Mouse (Mus musculus): ENCODE measurements at regions not wholly inside any gene's neighbourhood (a gene's known extent, or its start where the extent isn't known, plus 50 kb on each side); places are given as distances from the start of the nearest gene placed in this dataset.

GRCm38 (mm10) chr1:63977956-63978355, 144.1 kb downstream of the Klf7 start:
- Histone ChIP-seq H3K9me3 (ENCODE audit: control insufficient read depth, insufficient read depth, low read depth, low read length) (no peaks in the 10 kb centered on the region), H3K36me3 (ENCODE audit: control insufficient read depth, insufficient read depth, low read length, poor library complexity, severe bottlenecking) (no peaks in the 10 kb centered on the region), H3K4me1 (ENCODE audit: control insufficient read depth in 2 of 2, insufficient read depth in 2 of 2, low read length in 2 of 2, poor library complexity in 1 of 2) (no peaks in the 10 kb centered on the region), H3K4me3 (ENCODE audit: insufficient read depth in 1 of 2, low read depth in 1 of 2, low read length in 2 of 2, poor library complexity in 1 of 2, severe bottlenecking in 1 of 2) (no peak overlapping the region), H3K27ac (ENCODE audit: insufficient read depth, low read depth, low read length, poor library complexity, severe bottlenecking) (no peak overlapping the region), H3K9ac (ENCODE audit: insufficient read depth, low read depth, low read length, poor library complexity, severe bottlenecking) (no peak overlapping the region)
- in situ Hi-C loops (cut with MboI; ENCODE audit: low sequenced_read_pairs in 2 of 2, unreplicated experiment in 2 of 2) = no loop called here
- TF ChIP-seq ZNF384 (IDR thresholded peaks at IDR 0.05; ENCODE audit: low read depth, low read length) (no peak), HCFC1 (IDR thresholded peaks at IDR 0.05; ENCODE audit: borderline replicate concordance, insufficient read depth, low read length) (no peak), ZC3H11A (IDR thresholded peaks at IDR 0.05; ENCODE audit: borderline replicate concordance, low read depth, low read length) (no peak), CHD2 (IDR thresholded peaks at IDR 0.05; ENCODE audit: low read depth, low read length) (no peak)
- no peak for DNase-seq (ENCODE audit: low read depth, low spot score)

- TF ChIP-seq ZNF384 (IDR thresholded peaks at IDR 0.05; ENCODE audit: low read depth, low read length) (no peak), ZC3H11A (IDR thresholded peaks at IDR 0.05; ENCODE audit: borderline replicate concordance, low read depth, low read length) (no peak), MAFK (IDR thresholded peaks at IDR 0.05; ENCODE audit: insufficient read depth, low read depth, low read length) (no peak), CHD2 (IDR thresholded peaks at IDR 0.05; ENCODE audit: low read depth, low read length) (no peak)
- Histone ChIP-seq H3K36me3 (ENCODE audit: control insufficient read depth, insufficient read depth, low read length, poor library complexity, severe bottlenecking) (no peaks in the 10 kb centered on the region), H3K9me3 (ENCODE audit: control insufficient read depth, insufficient read depth, low read depth, low read length) (no peaks in the 10 kb centered on the region), H3K9ac (ENCODE audit: insufficient read depth, low read depth, low read length, poor library complexity, severe bottlenecking) (no peak overlapping the region), H3K4me3 (ENCODE audit: insufficient read depth in 1 of 2, low read depth in 1 of 2, low read length in 2 of 2, poor library complexity in 1 of 2, severe bottlenecking in 1 of 2) (no peak overlapping the region), H3K4me1 (ENCODE audit: control insufficient read depth in 2 of 2, insufficient read depth in 2 of 2, low read length in 2 of 2, poor library complexity in 1 of 2) (no peaks in the 10 kb centered on the region), H3K27ac (ENCODE audit: insufficient read depth, low read depth, low read length, poor library complexity, severe bottlenecking) (no peak overlapping the region)
- in situ Hi-C loops (cut with MboI; ENCODE audit: low sequenced_read_pairs in 2 of 2, unreplicated experiment in 2 of 2) = no loop called here
- no peak for DNase-seq (ENCODE audit: low read depth, low spot score)
These were observed 144.7 kb downstream of the Klf7 start for GRCm38 (mm10) chr1:63977302-63977888.

GRCm38 (mm10) chr1:63976862-63977261, 145.2 kb downstream of the Klf7 start:
- Histone ChIP-seq H3K4me3 (ENCODE audit: insufficient read depth in 1 of 2, low read depth in 1 of 2, low read length in 2 of 2, poor library complexity in 1 of 2, severe bottlenecking in 1 of 2) (no peak overlapping the region), H3K9me3 (ENCODE audit: control insufficient read depth, insufficient read depth, low read depth, low read length) (no peaks in the 10 kb centered on the region), H3K36me3 (ENCODE audit: control insufficient read depth, insufficient read depth, low read length, poor library complexity, severe bottlenecking) (no peaks in the 10 kb centered on the region), H3K4me1 (ENCODE audit: control insufficient read depth in 2 of 2, insufficient read depth in 2 of 2, low read length in 2 of 2, poor library complexity in 1 of 2) (no peaks in the 10 kb centered on the region), H3K9ac (ENCODE audit: insufficient read depth, low read depth, low read length, poor library complexity, severe bottlenecking) (no peak overlapping the region), H3K27ac (ENCODE audit: insufficient read depth, low read depth, low read length, poor library complexity, severe bottlenecking) (no peak overlapping the region)
- in situ Hi-C loops (cut with MboI; ENCODE audit: low sequenced_read_pairs in 2 of 2, unreplicated experiment in 2 of 2) = no loop called here
- TF ChIP-seq MAFK (IDR thresholded peaks at IDR 0.05; ENCODE audit: insufficient read depth, low read depth, low read length) (no peak), CHD2 (IDR thresholded peaks at IDR 0.05; ENCODE audit: low read depth, low read length) (no peak), ZNF384 (IDR thresholded peaks at IDR 0.05; ENCODE audit: low read depth, low read length) (no peak), HCFC1 (IDR thresholded peaks at IDR 0.05; ENCODE audit: borderline replicate concordance, insufficient read depth, low read length) (no peak), ZC3H11A (IDR thresholded peaks at IDR 0.05; ENCODE audit: borderline replicate concordance, low read depth, low read length) (no peak)
- no peak for DNase-seq (ENCODE audit: low read depth, low spot score)

- no peaks in the 10 kb centered on the region for H3K4me1 ChIP-seq (ENCODE audit: control insufficient read depth in 2 of 2, insufficient read depth in 2 of 2, low read length in 2 of 2, poor library complexity in 1 of 2)
- TF ChIP-seq HCFC1 (IDR thresholded peaks at IDR 0.05; ENCODE audit: borderline replicate concordance, insufficient read depth, low read length) = no peak
- TF ChIP-seq ZC3H11A (IDR thresholded peaks at IDR 0.05; ENCODE audit: borderline replicate concordance, low read depth, low read length) = no peak
- TF ChIP-seq ZNF384 (IDR thresholded peaks at IDR 0.05; ENCODE audit: low read depth, low read length) = no peak
- no peak for TF ChIP-seq CHD2 (IDR thresholded peaks at IDR 0.05; ENCODE audit: low read depth, low read length)
- TF ChIP-seq MAFK (IDR thresholded peaks at IDR 0.05; ENCODE audit: insufficient read depth, low read depth, low read length) = no peak
- no peak overlapping the region for H3K27ac ChIP-seq (ENCODE audit: insufficient read depth, low read depth, low read length, poor library complexity, severe bottlenecking)
- H3K9me3 ChIP-seq (ENCODE audit: control insufficient read depth, insufficient read depth, low read depth, low read length) = no peaks in the 10 kb centered on the region
- no peak overlapping the region for H3K4me3 ChIP-seq (ENCODE audit: insufficient read depth in 1 of 2, low read depth in 1 of 2, low read length in 2 of 2, poor library complexity in 1 of 2, severe bottlenecking in 1 of 2)
- DNase-seq (ENCODE audit: low read depth, low spot score) = no peak
- H3K9ac ChIP-seq (ENCODE audit: insufficient read depth, low read depth, low read length, poor library complexity, severe bottlenecking) = no peak overlapping the region
- in situ Hi-C loops (cut with MboI; ENCODE audit: low sequenced_read_pairs in 2 of 2, unreplicated experiment in 2 of 2) = no loop called here
- no peaks in the 10 kb centered on the region for H3K36me3 ChIP-seq (ENCODE audit: control insufficient read depth, insufficient read depth, low read length, poor library complexity, severe bottlenecking)
These were observed 154.2 kb downstream of the Klf7 start for GRCm38 (mm10) chr1:63967849-63968248.

GRCm38 (mm10) chr1:63965446-63965845, 156.6 kb downstream of the Klf7 start:
- Histone ChIP-seq H3K36me3 (ENCODE audit: control insufficient read depth, insufficient read depth, low read length, poor library complexity, severe bottlenecking) (no peaks in the 10 kb centered on the region), H3K9ac (ENCODE audit: insufficient read depth, low read depth, low read length, poor library complexity, severe bottlenecking) (no peak overlapping the region), H3K4me3 (ENCODE audit: insufficient read depth in 1 of 2, low read depth in 1 of 2, low read length in 2 of 2, poor library complexity in 1 of 2, severe bottlenecking in 1 of 2) (no peak overlapping the region), H3K27ac (ENCODE audit: insufficient read depth, low read depth, low read length, poor library complexity, severe bottlenecking) (no peak overlapping the region), H3K4me1 (ENCODE audit: control insufficient read depth in 2 of 2, insufficient read depth in 2 of 2, low read length in 2 of 2, poor library complexity in 1 of 2) (no peaks in the 10 kb centered on the region), H3K9me3 (ENCODE audit: control insufficient read depth, insufficient read depth, low read depth, low read length) (no peaks in the 10 kb centered on the region)
- no peak for DNase-seq (ENCODE audit: low read depth, low spot score)
- in situ Hi-C loops (cut with MboI; ENCODE audit: low sequenced_read_pairs in 2 of 2, unreplicated experiment in 2 of 2) = no loop called here
- TF ChIP-seq HCFC1 (IDR thresholded peaks at IDR 0.05; ENCODE audit: borderline replicate concordance, insufficient read depth, low read length) (no peak), ZC3H11A (IDR thresholded peaks at IDR 0.05; ENCODE audit: borderline replicate concordance, low read depth, low read length) (no peak)

Data from ES-E14 (cell line).